Mouse (Mus musculus) heart, postnatal 4 days (tissue): ENCODE results near the gene Tnk2. TPM values are rescaled to one million over a fixed set of nuclear protein-coding genes. Genes with fewer than 3 reads are reported as not detected.

Source experiments
- DNase-seq: peaks from one replicate; pipeline ENCODE4 v3.0.0; 2021
- total RNA-seq, 2 experiments: library from RNA; stranded (reverse); gene quantifications; 2 replicates each; pipeline ENCODE4 v1.2.3; 2021

The Tnk2 gene
- total RNA-seq, 2 experiments from 2014 or later, result 38.4 to 49.9 TPM

GRCm38 (mm10) chr16:32715364-32715763 is 71.7 kb downstream of the Tnk2 start:
- DNase-seq, result peak; percentile 52

GRCm38 (mm10) chr16:32723163-32723562 is 79.5 kb downstream of the Tnk2 start:
- no peak for DNase-seq

GRCm38 (mm10) chr16:32723767-32724166 is 80.1 kb downstream of the Tnk2 start:
- DNase-seq, result no peak

DNA sequence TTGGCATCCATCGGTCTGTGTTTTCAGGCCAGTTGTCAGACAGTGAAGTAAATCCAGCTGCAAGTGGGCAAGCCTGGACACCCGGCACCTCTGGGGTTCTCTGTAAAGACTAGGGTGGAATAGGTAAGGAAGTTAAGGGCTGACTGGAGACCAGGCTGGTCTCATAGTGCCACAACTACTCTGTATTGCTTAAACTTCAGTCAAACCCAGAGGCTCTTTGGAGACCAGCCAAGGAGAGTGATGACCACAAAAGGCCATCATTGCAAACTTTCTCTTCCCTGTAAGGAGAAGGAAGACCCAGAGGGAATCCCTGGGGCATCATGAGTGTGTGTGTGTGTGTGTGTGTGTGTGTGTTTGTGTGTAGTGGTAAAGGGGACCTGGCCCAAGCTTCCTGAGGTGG is 80.6 kb downstream of the Tnk2 start:
- no peak for DNase-seq

- DNase-seq, result no peak
Observed at GRCm38 (mm10) chr16:32726501-32726900, 82.8 kb downstream of the Tnk2 start.

DNA sequence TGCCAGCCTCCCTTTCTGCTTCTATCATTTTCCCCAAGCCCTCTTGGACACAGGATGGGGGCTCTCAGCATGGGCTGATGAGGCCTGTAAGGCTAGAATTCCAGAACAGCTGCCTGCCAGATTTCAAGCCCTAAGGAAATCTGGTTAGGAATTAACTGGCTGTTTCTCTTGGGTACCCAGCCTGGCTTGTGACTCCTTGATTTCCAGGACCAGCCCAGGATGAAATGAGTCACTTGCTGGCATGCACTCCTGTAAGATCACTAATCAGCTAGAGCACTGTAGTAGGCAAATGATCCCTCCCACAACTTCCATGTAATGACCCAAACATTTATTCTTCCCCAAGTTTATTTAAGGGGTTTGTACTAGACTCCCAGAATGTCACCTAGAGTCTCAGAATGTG is 84.6 kb downstream of the Tnk2 start:
- DNase-seq, result no peak

GRCm38 (mm10) chr16:32728730-32729129 is 85.1 kb downstream of the Tnk2 start:
- no peak for DNase-seq

Other genes with a start within 250 kb of the Tnk2 start
- not detected for gene Tm4sf19, start 243.4 kb upstream of the Tnk2 start, total RNA-seq
- 1 to 10 TPM; 8.0 to 8.7 TPM for gene Tctex1d2, start 224.2 kb upstream of the Tnk2 start, total RNA-seq
- 10 to 100 TPM; 90.4 to 97.4 TPM for gene Pcyt1a, start 213.0 kb upstream of the Tnk2 start, total RNA-seq
- gene Slc51a, start 156.0 kb upstream of the Tnk2 start, total RNA-seq, result 1 to 10 TPM; 4.2 to 5.5 TPM
- gene Zdhhc19, start 147.6 kb upstream of the Tnk2 start, total RNA-seq, result under 1 TPM in 1 of 2 experiments, not detected in 1; 0.24 TPM
- 100 to 1,000 TPM; 139 to 148 TPM for gene Tfrc, start 35.0 kb upstream of the Tnk2 start, total RNA-seq
- not detected for gene Muc4, start 92.0 kb downstream of the Tnk2 start, total RNA-seq
- gene Muc20, start 153.6 kb downstream of the Tnk2 start, total RNA-seq, result under 1 TPM in 1 of 2 experiments, not detected in 1; 0.14 TPM
- not detected for gene Smbd1, start 166.6 kb downstream of the Tnk2 start, total RNA-seq
- gene Fyttd1, start 233.6 kb downstream of the Tnk2 start, total RNA-seq, result 100 to 1,000 TPM; 125 to 126 TPM
- 10 to 100 TPM; 29.8 to 35.1 TPM for gene Rubcn, start 233.9 kb downstream of the Tnk2 start, total RNA-seq